Mouse (Mus musculus) Muller cell, postnatal 12 days (primary cell): Measurements from ENCODE around the gene Sostdc1.

ENCODE experiments used
- DNase-seq: peaks from one replicate; pipeline ENCODE4 v3.0.0-alpha.2; 2015; ENCODE audit errors: inconsistent ontology term

Gene Sostdc1

GRCm38 (mm10) chr12:36313916-36314315 lies at the start of gene Sostdc1:
Sostdc1 (plus strand) TSS chr12:36314139.
- peak; percentile 74 for DNase-seq

DNA sequence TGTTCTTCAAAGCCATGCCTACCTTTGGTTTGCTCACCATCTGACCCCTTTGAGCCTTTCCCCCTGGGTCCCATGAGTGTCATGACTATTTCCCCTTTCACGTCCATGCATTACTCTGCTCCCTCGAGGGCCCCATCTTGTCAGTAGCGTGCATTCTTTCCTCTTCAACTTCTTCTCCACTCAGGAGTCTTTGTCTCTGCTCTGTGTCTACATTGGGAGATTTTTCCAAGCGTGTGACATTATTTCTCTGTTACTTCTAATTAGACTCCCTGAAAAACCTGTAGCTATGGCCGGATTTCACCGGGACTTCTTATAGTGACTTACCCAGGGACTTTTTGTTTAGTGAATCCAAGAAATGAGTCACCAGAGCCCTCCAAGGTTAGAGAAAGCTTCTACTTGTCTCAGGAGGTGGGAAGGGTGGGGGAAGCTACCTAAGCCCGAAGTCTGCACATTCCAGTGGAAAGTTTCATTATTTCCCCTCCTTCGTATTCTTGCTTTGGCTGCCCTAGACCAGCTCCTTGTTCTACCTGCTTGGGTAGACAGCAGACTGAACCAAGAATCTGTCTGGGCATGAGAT lies 46.2 kb upstream of the Sostdc1 start:
- no peak for DNase-seq

- no peak for DNase-seq
Measured at GRCm38 (mm10) chr12:36274823-36275222, 39.1 kb upstream of the Sostdc1 start.

DNA sequence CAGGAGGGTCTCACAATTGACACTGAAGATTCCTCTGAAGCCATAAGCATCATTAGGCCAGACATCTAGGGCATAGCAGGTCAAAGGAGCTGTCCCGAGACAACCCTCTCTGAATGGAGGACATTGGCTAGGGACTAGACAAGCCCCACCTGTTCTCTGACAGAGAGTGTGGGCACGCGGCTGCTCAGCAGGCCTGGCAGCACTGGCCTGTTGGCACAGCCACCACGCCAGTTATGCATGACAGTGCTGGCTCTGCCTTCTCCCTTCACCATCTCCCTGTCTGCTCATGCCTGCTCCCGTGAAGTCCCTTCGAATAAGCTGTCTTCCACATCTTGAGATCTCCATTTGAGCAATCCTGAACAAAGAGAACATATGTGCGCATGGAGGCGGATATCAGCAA lies 24.3 kb upstream of the Sostdc1 start:
- peak; percentile 54 for DNase-seq

GRCm38 (mm10) chr12:36290465-36290864 lies 23.5 kb upstream of the Sostdc1 start:
- DNase-seq = no peak

- DNase-seq = peak; percentile 59
Measured at GRCm38 (mm10) chr12:36291346-36291745, 22.6 kb upstream of the Sostdc1 start.

GRCm38 (mm10) chr12:36302326-36302725 lies 11.6 kb upstream of the Sostdc1 start:
- DNase-seq = no peak

GRCm38 (mm10) chr12:36302905-36303642 lies 10.9 kb upstream of the Sostdc1 start:
- DNase-seq = peak; percentile 57

GRCm38 (mm10) chr12:36308737-36309420 lies 5.1 kb upstream of the Sostdc1 start:
- no peak for DNase-seq

DNA sequence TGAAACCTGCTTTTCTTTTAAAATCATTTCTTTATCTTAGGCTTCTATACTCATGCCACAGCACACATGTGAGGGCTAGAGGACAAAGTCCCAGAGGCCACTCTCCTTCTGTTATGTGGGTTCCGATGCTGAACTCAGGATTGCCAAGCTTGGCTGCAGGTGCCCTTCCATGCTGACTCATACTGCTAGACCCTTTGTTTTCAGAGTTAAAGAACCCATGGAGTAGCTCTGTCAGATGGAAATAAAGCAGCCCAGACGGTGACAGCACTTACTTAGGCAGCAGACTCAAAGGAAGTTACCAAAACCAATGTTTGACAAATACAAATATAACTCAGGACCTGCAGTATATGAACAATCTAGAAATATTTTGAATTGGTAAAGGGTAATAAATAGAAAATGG lies 924 bp upstream of the Sostdc1 start:
- DNase-seq = peak; percentile 66

DNA sequence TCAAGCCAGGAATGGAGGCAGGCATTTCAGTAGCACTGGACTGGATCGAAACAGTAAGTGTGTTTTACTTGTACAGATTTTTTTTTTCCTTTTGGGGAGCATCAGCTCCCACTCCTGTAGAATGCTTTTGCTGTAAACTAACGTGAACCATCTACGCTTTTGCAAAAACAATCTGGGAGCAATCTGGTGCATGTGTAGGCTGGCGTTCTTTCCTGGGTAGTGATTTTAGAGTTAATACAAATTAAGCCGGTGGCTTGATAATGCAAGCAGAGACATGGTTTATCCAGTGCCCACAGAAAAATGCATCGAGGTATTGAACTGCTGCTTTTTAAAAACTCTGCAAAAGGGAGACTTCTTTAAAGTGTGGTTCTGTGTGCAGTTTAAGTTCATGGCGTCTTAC lies 507 bp downstream of the Sostdc1 start:
- no peak for DNase-seq

DNA sequence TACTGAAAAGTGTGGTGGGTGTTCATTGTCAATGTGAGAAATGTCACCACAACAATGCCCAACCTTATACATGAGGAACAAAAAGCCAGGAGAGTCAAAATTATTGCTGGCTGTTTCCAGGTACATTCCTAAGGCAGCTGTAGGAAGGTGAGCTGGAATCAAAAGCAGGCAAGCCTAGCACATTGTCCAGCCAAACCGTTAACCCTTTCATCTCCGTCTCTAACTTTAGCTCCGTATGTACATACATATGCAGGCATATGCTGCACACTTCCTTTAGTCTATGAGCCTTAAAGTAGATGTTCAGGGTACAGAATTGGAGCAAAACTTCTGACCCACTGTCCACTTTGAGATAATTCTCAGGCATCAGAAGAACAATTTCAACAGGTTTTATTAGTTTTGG lies 1.6 kb downstream of the Sostdc1 start:
- no peak for DNase-seq

DNA sequence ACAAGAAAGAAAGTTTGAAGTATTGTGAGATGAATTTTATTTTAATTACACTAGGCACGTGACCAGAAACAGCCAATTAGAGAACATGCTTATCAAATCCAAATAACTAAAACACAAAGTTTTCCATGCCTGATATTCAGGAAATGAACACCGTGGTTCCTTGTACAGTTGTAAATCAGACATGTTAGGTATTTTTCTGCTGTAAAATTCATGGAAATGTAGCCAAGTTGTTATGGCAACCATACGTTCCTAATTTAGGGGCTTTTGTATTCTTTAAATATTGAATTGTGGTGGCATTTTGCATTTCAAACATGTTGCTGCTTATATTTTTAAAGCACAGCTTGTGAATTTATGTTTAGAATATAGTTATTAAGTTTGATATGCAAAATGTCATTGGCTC lies 2.1 kb downstream of the Sostdc1 start:
- DNase-seq = no peak

DNA sequence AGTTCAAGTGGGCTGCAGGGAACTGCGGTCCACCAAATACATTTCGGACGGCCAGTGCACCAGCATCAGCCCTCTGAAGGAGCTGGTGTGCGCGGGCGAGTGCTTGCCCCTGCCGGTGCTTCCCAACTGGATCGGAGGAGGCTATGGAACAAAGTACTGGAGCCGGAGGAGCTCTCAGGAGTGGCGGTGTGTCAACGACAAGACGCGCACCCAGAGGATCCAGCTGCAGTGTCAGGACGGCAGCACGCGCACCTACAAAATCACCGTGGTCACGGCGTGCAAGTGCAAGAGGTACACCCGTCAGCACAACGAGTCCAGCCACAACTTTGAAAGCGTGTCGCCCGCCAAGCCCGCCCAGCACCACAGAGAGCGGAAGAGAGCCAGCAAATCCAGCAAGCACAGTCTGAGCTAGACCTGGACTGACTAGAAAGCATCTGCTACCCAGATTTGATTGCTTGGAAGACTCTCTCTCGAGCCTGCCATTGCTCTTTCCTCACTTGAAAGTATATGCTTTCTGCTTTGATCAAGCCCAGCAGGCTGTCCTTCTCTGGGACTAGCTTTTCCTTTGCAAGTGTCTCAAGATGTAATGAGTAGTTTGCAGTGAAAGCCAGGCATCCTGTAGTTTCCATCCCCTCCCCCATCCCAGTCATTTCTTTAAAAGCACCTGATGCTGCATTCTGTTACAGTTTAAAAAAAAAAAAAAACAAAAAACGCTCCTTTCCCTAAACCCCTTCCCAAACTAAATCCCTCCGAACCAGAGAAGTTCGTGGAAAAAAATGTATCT lies 3.3 kb downstream of the Sostdc1 start:
- DNase-seq = peak; percentile 67

DNA sequence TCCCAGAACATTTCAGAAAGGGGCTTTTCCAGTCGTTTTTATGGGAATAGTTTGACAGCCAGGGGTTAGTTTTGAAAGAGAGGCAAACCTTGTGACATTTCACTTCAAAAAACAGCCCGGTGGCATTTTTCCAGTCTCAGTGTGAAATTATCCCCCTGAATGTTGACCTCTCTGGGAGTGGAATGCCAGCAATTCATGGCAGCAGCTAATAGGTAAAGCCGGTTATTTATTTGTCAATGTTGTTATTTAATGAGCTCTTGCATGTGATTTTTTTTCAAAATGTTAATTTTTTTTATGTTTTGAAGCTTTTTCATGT lies 3.8 kb downstream of the Sostdc1 start:
- DNase-seq = peak; percentile 68

DNA sequence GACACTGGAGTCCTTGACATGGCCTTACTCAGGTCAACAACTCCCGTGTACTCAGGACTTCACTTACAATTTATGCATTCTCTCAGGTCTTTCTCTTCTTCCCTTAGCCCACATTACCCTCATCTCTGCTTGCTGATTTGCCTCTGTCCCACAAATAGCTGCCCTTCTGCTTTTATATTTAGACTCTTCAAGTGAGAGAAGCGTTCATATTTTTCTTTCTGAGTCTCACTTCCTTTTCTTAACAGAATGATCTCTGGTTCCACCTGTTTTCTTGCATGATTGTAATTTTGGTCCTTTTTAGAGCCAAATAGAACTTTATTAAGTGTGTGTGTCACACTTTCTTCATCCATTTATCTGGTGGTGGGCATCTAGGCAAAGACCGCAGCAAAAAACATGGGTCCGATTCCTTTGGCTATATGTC lies 12.2 kb downstream of the Sostdc1 start:
- DNase-seq = no peak

DNA sequence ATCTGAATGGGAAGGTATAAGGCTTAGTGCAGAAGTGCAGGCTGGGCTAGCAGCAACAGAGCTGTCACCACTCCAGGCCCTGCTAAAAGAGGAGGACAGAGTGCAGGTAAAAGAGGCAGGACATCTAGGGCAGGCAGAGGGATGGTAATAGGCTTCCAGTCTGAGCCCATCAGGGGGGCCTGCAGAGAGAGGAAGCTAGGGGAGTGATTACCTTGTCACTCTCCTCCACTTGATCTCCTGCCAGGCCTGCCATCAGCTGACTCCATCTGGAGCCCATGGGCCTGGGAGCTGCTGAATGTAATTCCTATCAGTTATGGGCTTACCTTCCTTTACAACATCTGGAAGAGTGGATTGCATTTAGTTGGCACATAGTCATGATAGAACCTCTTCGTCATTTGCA lies 18.7 kb downstream of the Sostdc1 start:
- no peak for DNase-seq

DNA sequence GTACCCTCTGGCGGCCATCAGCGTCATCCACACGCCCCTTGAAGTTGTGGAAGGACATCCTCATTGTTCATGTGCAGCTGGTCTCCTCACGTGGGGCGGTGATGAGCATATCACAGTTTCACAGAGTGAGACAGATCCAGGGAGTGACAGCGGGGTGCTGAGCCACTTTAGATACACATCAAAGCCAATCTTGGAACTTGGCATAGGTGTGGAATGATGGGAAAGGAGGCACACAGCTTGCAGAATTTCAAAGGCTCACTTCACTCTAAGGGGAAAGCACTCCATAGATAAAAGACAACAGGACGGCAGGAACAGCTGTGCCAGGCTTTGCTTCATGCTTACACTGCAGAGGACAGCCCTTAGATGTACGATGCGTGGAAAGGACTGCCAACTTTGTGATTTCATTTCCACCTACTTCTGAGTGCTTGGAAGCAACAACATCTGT lies 19.9 kb downstream of the Sostdc1 start:
- no peak for DNase-seq

GRCm38 (mm10) chr12:36344131-36344530 lies 30.2 kb downstream of the Sostdc1 start:
- DNase-seq = peak; percentile 91

- no peak for DNase-seq
Measured at GRCm38 (mm10) chr12:36360064-36360463, 46.1 kb downstream of the Sostdc1 start.

DNA sequence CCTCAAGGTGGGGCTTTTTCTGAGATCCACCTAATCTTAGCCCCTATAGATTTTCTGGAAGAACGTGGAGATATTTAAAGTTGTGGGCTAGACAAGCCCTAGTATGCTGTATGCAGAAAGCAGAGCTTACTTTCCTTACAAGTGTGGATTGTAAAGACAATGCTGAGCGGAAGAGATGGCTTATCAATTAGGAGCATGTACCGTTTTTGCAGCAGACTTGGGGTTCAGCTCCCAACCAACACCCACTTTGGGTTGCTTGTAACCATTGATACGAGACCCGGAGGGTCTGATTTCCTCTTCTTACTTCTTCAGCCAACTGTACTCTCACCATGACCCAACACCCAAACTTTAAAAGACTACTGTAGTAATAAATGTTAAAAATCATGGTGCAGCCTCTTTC lies 46.8 kb downstream of the Sostdc1 start:
- DNase-seq = no peak

DNA sequence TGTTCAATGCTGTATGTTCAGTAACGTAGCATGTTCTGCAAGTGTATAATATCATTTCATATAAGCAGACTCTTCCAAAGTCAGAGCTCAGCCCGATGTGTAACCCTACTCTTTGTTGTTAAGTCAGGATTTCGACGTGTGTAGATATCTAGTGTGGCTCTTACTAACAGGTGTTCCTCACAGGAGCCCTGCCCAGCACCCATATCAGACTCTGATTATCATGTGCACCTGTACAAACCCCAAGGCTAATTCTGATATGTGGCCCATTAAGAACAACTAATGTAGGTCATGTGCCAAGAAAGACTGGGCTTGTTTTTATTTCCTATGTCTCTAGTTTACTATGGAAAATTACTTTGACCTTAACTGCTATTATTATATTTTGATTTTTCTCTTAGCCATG lies 50.1 kb downstream of the Sostdc1 start:
- DNase-seq = no peak
